29 mouse cellular contexts compared by ENCODE assay signal in genomic region chr3:107437666-107438065, GRCm38 (mm10). TPM values are rescaled to one million over a fixed set of nuclear protein-coding genes. Genes with fewer than 3 reads are reported as not detected.
A peak's percentile ranks its signal among the peaks of the same experiment; 100 is the strongest.
DNase-seq lines count a peak whose midpoint lies in the region; ATAC-seq lines count a peak whose summit lies in the region.
"Had no signal": no experiment of that assay in that cellular context is flagged by ENCODE, and none has a peak within 500 bp of the region (broad histone marks: within the 10 kb centered on the region; RNA-seq: fewer than 3 reads in every experiment).

No protein-coding gene starts in this region.

- H3K9ac ChIP-seq in midbrain, embryonic 11.5 days (ENCODE audit: low read length), result no peak overlapping the region
- H3K9ac ChIP-seq in midbrain, embryonic 14.5 days (replicated peaks; ENCODE audit: low read length), result no peak overlapping the region
- H3K9ac ChIP-seq in forebrain, embryonic 11.5 days (ENCODE audit: low read length), result no peak overlapping the region
- H3K9ac ChIP-seq in hindbrain, embryonic 16.5 days (ENCODE audit: low read depth, low read length), result no peak overlapping the region
- H3K9ac ChIP-seq: embryonic facial prominence, embryonic 13.5 days; forebrain, embryonic 13.5 days; heart, embryonic 13.5 days; hindbrain, embryonic 14.5 days had no signal

- no peaks in the 10 kb centered on the region for H3K27me3 ChIP-seq in midbrain, embryonic 11.5 days (ENCODE audit: control insufficient read depth, insufficient read depth, low read length)
- H3K27me3 ChIP-seq in midbrain, embryonic 14.5 days (ENCODE audit: control insufficient read depth, insufficient read depth, low read length), result no peaks in the 10 kb centered on the region
- H3K27me3 ChIP-seq in forebrain, embryonic 11.5 days (ENCODE audit: control insufficient read depth, insufficient read depth, low read length), result no peaks in the 10 kb centered on the region
- no peaks in the 10 kb centered on the region for H3K27me3 ChIP-seq in hindbrain, embryonic 16.5 days (replicated peaks; ENCODE audit: control insufficient read depth, insufficient read depth, low read length)
- H3K27me3 ChIP-seq: embryonic facial prominence, embryonic 13.5 days; forebrain, embryonic 13.5 days had no signal

- no peaks in the 10 kb centered on the region for H3K9me3 ChIP-seq in midbrain, embryonic 11.5 days (ENCODE audit: control insufficient read depth, low read length)
- no peaks in the 10 kb centered on the region for H3K9me3 ChIP-seq in midbrain, embryonic 14.5 days (ENCODE audit: control insufficient read depth, low read length)
- no peaks in the 10 kb centered on the region for H3K9me3 ChIP-seq in forebrain, embryonic 11.5 days (ENCODE audit: control insufficient read depth, low read length)
- H3K9me3 ChIP-seq in hindbrain, embryonic 16.5 days (ENCODE audit: control insufficient read depth, low read length), result no peaks in the 10 kb centered on the region
- H3K9me3 ChIP-seq: embryonic facial prominence, embryonic 10.5 days; embryonic facial prominence, embryonic 13.5 days; forebrain, embryonic 13.5 days; G1E; heart, embryonic 10.5 days; heart, embryonic 13.5 days had no signal

- no peak overlapping the region for H3K4me3 ChIP-seq in midbrain, embryonic 11.5 days (ENCODE audit: low read depth, low read length)
- H3K4me3 ChIP-seq in midbrain, embryonic 14.5 days (replicated peaks; ENCODE audit: low read depth, low read length), result no peak overlapping the region
- no peak overlapping the region for H3K4me3 ChIP-seq in forebrain, embryonic 11.5 days (ENCODE audit: low read depth, low read length)
- no peak overlapping the region for H3K4me3 ChIP-seq in hindbrain, embryonic 16.5 days (ENCODE audit: low read length)
- H3K4me3 ChIP-seq: embryonic facial prominence, embryonic 10.5 days; embryonic facial prominence, embryonic 13.5 days; erythroblast, embryonic 14.5 days; forebrain, embryonic 13.5 days; heart, adult 2 months; heart, embryonic 10.5 days; heart, embryonic 13.5 days had no signal

- H3K27ac ChIP-seq in midbrain, embryonic 11.5 days (ENCODE audit: low read depth, low read length), result no peak overlapping the region
- no peak overlapping the region for H3K27ac ChIP-seq in midbrain, embryonic 14.5 days (replicated peaks; ENCODE audit: low read depth, low read length)
- H3K27ac ChIP-seq in forebrain, embryonic 11.5 days (ENCODE audit: low read depth, low read length), result no peak overlapping the region
- no peak overlapping the region for H3K27ac ChIP-seq in hindbrain, embryonic 16.5 days (ENCODE audit: low read depth, low read length)
- H3K27ac ChIP-seq: embryonic facial prominence, embryonic 10.5 days; embryonic facial prominence, embryonic 13.5 days; forebrain, embryonic 13.5 days; heart, adult 2 months; heart, embryonic 10.5 days; heart, embryonic 13.5 days; hindbrain, embryonic 14.5 days had no signal

- H3K4me1 ChIP-seq in midbrain, embryonic 11.5 days (ENCODE audit: control insufficient read depth, insufficient read depth, low read length), result no peaks in the 10 kb centered on the region
- no peaks in the 10 kb centered on the region for H3K4me1 ChIP-seq in midbrain, embryonic 14.5 days (ENCODE audit: control insufficient read depth, insufficient read depth, low read length)
- H3K4me1 ChIP-seq in forebrain, embryonic 11.5 days (replicated peaks; ENCODE audit: control insufficient read depth, insufficient read depth, low read length), result no peaks in the 10 kb centered on the region
- peaks cover 4% of the 10 kb centered on the region for H3K4me1 ChIP-seq in hindbrain, embryonic 16.5 days (ENCODE audit: control insufficient read depth, insufficient read depth, low read depth, low read length)
- H3K4me1 ChIP-seq: heart, embryonic 13.5 days had no signal

- no peak overlapping the region for H3K4me2 ChIP-seq in midbrain, embryonic 11.5 days
- no peak overlapping the region for H3K4me2 ChIP-seq in midbrain, embryonic 14.5 days (ENCODE audit: low read length)
- no peak overlapping the region for H3K4me2 ChIP-seq in forebrain, embryonic 11.5 days (ENCODE audit: low read depth, low read length, severe bottlenecking)
- no peak overlapping the region for H3K4me2 ChIP-seq in hindbrain, embryonic 16.5 days (ENCODE audit: low read length)
- H3K4me2 ChIP-seq: embryonic facial prominence, embryonic 13.5 days; forebrain, embryonic 13.5 days; heart, embryonic 13.5 days; hindbrain, embryonic 14.5 days had no signal

- H3K36me3 ChIP-seq in midbrain, embryonic 11.5 days (ENCODE audit: control insufficient read depth, insufficient read depth, low read length), result no peaks in the 10 kb centered on the region
- H3K36me3 ChIP-seq in midbrain, embryonic 14.5 days (ENCODE audit: control insufficient read depth, insufficient read depth, low read length), result no peaks in the 10 kb centered on the region
- no peaks in the 10 kb centered on the region for H3K36me3 ChIP-seq in forebrain, embryonic 11.5 days (ENCODE audit: control insufficient read depth, insufficient read depth, low read length)
- no peaks in the 10 kb centered on the region for H3K36me3 ChIP-seq in hindbrain, embryonic 16.5 days (ENCODE audit: control insufficient read depth, insufficient read depth, low read length)
- H3K36me3 ChIP-seq: embryonic facial prominence, embryonic 10.5 days; embryonic facial prominence, embryonic 13.5 days; G1E; heart, embryonic 10.5 days; heart, embryonic 13.5 days had no signal

- 87% methylated on average over 2 of the region's 2 CpGs for WGBS in midbrain, embryonic 11.5 days
- 88% methylated on average over 2 of the region's 2 CpGs for WGBS in midbrain, embryonic 14.5 days
- WGBS in forebrain, embryonic 11.5 days, result 91% methylated on average over 2 of the region's 2 CpGs
- 82% methylated on average over 2 of the region's 2 CpGs for WGBS in hindbrain, embryonic 16.5 days

- no peak for ATAC-seq in midbrain, embryonic 11.5 days (ENCODE audit: low FRiP score)
- no peak for ATAC-seq in midbrain, embryonic 14.5 days (ENCODE audit: low FRiP score, low TSS enrichment)
- ATAC-seq in forebrain, embryonic 11.5 days (replicated peaks; ENCODE audit: low FRiP score), result no peak
- ATAC-seq in hindbrain, embryonic 16.5 days, result no peak
- ATAC-seq: forebrain, embryonic 13.5 days; forebrain, embryonic 16.5 days; Patski had no signal

- peak; percentile 41 for DNase-seq in midbrain, embryonic 11.5 days (ENCODE audit: low spot score, missing footprints)
- no peak for DNase-seq in midbrain, embryonic 14.5 days
- DNase-seq in adrenal gland, adult 8-10 months, result peak; percentile 55
- DNase-seq in adrenal gland, postnatal 25 days, result peak; percentile 34
- no peak for DNase-seq in forebrain, embryonic 11.5 days (ENCODE audit: low spot score)
- DNase-seq: B cell, adult 2 months; cerebellum, adult 11-12 months; cerebellum, adult 8-10 months; cerebellum, postnatal 36 days; embryo, embryonic 11 days; gastrocnemius, postnatal 10 days; gastrocnemius, postnatal 36 days; heart, adult 2 months; heart, postnatal 14 days; heart, postnatal 4 days; kidney, adult 11 months had no signal

RNA-seq across cellular contexts. Expression of gene Kcnc4, which starts 21.7 kb away (rescaled TPM):
- 0.03 and 0.04 TPM in 2 replicates for polyA plus RNA-seq in midbrain, embryonic 11.5 days (2014; fragmentation: Nextera tagmentation; extraction: Ambion mirVana)
- 6.2 and 8.3 TPM in 2 replicates for polyA plus RNA-seq in midbrain, embryonic 14.5 days (2014; fragmentation: Nextera tagmentation; extraction: Ambion mirVana)
- 10 to 100 TPM; 10.3 to 19.0 (median 12.7) TPM for total RNA-seq in adrenal gland, adult 8-10 months (2022)
- 7.6 and 8.3 TPM in 2 replicates for total RNA-seq in adrenal gland, postnatal 25 days (2021)
- polyA plus RNA-seq in forebrain, embryonic 11.5 days (2014; fragmentation: Nextera tagmentation; extraction: Ambion mirVana), result 0.28 and 0.39 TPM in 2 replicates
- 8.7 and 9.7 TPM in 2 replicates for polyA plus RNA-seq in hindbrain, embryonic 16.5 days (2015; fragmentation: Nextera tagmentation; extraction: Ambion mirVana)
- total RNA-seq: CH12.LX; granulocyte monocyte progenitor cell, adult 5-6 weeks had no signal
- polyA plus RNA-seq: erythroblast, embryonic 14.5 days; G1E; Patski had no signal

Comparison
In these comparisons a context has a peak if more than half of its experiments do, and no peak if none do; other contexts are left out.
1. DNase-seq: peak in midbrain, embryonic 11.5 days (single experiment), adrenal gland, adult 8-10 months (single experiment) and adrenal gland, postnatal 25 days (single experiment); none in midbrain, embryonic 14.5 days (single experiment) and forebrain, embryonic 11.5 days (single experiment).